Comparison of ENCODE assay signal across 8 mouse cellular contexts in genomic region chr5:144734949-144735348, GRCm38 (mm10). TPM values are rescaled to one million over a fixed set of nuclear protein-coding genes. Genes with fewer than 3 reads are reported as not detected.
DNase-seq lines count a peak whose midpoint lies in the region; TF ChIP-seq lines count a peak whose summit lies in the region.

No protein-coding gene starts in this region.

- intact Hi-C loops in gastrocnemius, adult 2 months (cut with DNase I), result loop anchor here (2.0 to 10.0 kb wide), 3 partner anchors 270 to 520 kb away; no protein-coding TSS in a partner anchor

- H3K4me3 ChIP-seq in gastrocnemius, adult 2 months, result no peak overlapping the region

- peak; percentile 94; the same call in 1 of the 2 replicates for TF ChIP-seq CTCF in gastrocnemius, adult 2 months (IDR thresholded peaks at IDR 0.05)

- 21% methylated on average over 8 of the region's 8 CpGs for WGBS in large intestine, adult 2 months

- peak; percentile 78 for DNase-seq in B cell, adult 2 months
- DNase-seq in R1 (ENCODE audit: low read depth, low spot score), result peak; percentile 61
- peak; percentile 83 to 88 for DNase-seq in cerebellum, postnatal 25 days
- peak; percentile 68 for DNase-seq in gastrocnemius, adult 2 months
- peak; percentile 10 for DNase-seq in large intestine, adult 2 months (ENCODE audit: low read depth, low spot score)
- peak; percentile 72 for DNase-seq in lung, postnatal 10 days
- peak; percentile 36 for DNase-seq in retina, adult 2 months (ENCODE audit: low read depth, low spot score)
- DNase-seq in urinary bladder, adult 2 months (ENCODE audit: low spot score), result peak; percentile 46

- no peak overlapping the region for H3K27ac ChIP-seq in gastrocnemius, adult 2 months

RNA-seq across cellular contexts. Expression of gene Tmem130, which starts 26.7 kb away (rescaled TPM):
- total RNA-seq in gastrocnemius, adult 2 months (2021), result not detected
- polyA plus RNA-seq in large intestine, adult 2 months (2012; rRNA removed), result 1.2 and 1.5 TPM in 2 replicates
- 0.16 and 0.19 TPM in 2 replicates for polyA plus RNA-seq in urinary bladder, adult 2 months (2012; rRNA removed)

RNA-seq across cellular contexts. Expression of gene Trrap, which starts 32.6 kb away (rescaled TPM):
- 10 to 100 TPM; 24.0 to 28.5 TPM for total RNA-seq in gastrocnemius, adult 2 months (2021)
- polyA plus RNA-seq in large intestine, adult 2 months (2012; rRNA removed), result 55.6 and 62.4 TPM in 2 replicates
- polyA plus RNA-seq in urinary bladder, adult 2 months (2012; rRNA removed), result 75.9 and 84.6 TPM in 2 replicates

Comparison
In these comparisons a context has a peak if more than half of its experiments do, and no peak if none do; other contexts are left out.
1. DNase-seq: peak in every context shown above with its lines; median percentile 86 in cerebellum, postnatal 25 days; 78 in B cell, adult 2 months; 72 in lung, postnatal 10 days; 68 in gastrocnemius, adult 2 months; 61 in R1; 46 in urinary bladder, adult 2 months; 36 in retina, adult 2 months; 10 in large intestine, adult 2 months.